Mouse (Mus musculus) lung, postnatal 0 days (tissue): ENCODE data around the gene Atp5g3.
A peak's percentile ranks its signal among the peaks of the same experiment; 100 is the strongest.

Experiments
- CTCF ChIP-seq: IDR thresholded peaks from 2 replicates; pipeline ENCODE4 v1.5.1; 2016; ENCODE audit warnings: antibody characterized with exemption, mild to moderate bottlenecking
- EP300 ChIP-seq: IDR thresholded peaks from 2 replicates; pipeline ENCODE4 v1.6.1; 2016; ENCODE audit warnings: antibody characterized with exemption, mild to moderate bottlenecking, control low read depth

GRCm38 (mm10) chr2:73903536-73903935 is 7.6 kb downstream of the Atp5g3 start:
- 0 out of 2 replicates have a peak, but pooled peaks have one; percentile 3 for TF ChIP-seq CTCF
- no peak for TF ChIP-seq EP300
